Mouse (Mus musculus): ENCODE measurements around the gene Zfp385a.

Gene Zfp385a

GRCm38 (mm10) chr15:103362950-103363349 is 23.1 kb upstream of the Zfp385a start:
- DNase-seq = no peak

GRCm38 (mm10) chr15:103362333-103362732 is 22.4 kb upstream of the Zfp385a start:
- no peak for DNase-seq

- DNase-seq = no peak
Observed at GRCm38 (mm10) chr15:103361269-103361668, 21.4 kb upstream of the Zfp385a start.

- DNase-seq = no peak
Observed at GRCm38 (mm10) chr15:103359869-103360602, 20.1 kb upstream of the Zfp385a start.

GRCm38 (mm10) chr15:103359122-103359510 is 19.2 kb upstream of the Zfp385a start:
- DNase-seq = no peak

- DNase-seq = no peak
Observed at GRCm38 (mm10) chr15:103358278-103359121, 18.6 kb upstream of the Zfp385a start.

GRCm38 (mm10) chr15:103357817-103358216 is 17.9 kb upstream of the Zfp385a start:
- DNase-seq = no peak

GRCm38 (mm10) chr15:103356130-103356529 is 16.2 kb upstream of the Zfp385a start:
- no peak for DNase-seq

GRCm38 (mm10) chr15:103355420-103355819 is 15.5 kb upstream of the Zfp385a start:
- no peak for DNase-seq

- no peak for DNase-seq
Observed at GRCm38 (mm10) chr15:103354690-103355089, 14.8 kb upstream of the Zfp385a start.

- no peak for DNase-seq
Observed at GRCm38 (mm10) chr15:103353511-103354256, 13.8 kb upstream of the Zfp385a start.

- DNase-seq = peak; percentile 45 to 46
Observed at GRCm38 (mm10) chr15:103352856-103353255, 13.0 kb upstream of the Zfp385a start.

- peak; percentile 60 to 62 for DNase-seq
Observed at GRCm38 (mm10) chr15:103347275-103347684, 7.4 kb upstream of the Zfp385a start.

- no peak for DNase-seq
Observed at GRCm38 (mm10) chr15:103345789-103346188, 5.9 kb upstream of the Zfp385a start.

GRCm38 (mm10) chr15:103343556-103343955 is 3.7 kb upstream of the Zfp385a start:
- DNase-seq = no peak

- no peak for DNase-seq
Observed at GRCm38 (mm10) chr15:103343008-103343407, 3.1 kb upstream of the Zfp385a start.

- peak; percentile 53 to 66 for DNase-seq
Observed at GRCm38 (mm10) chr15:103342415-103342814, 2.5 kb upstream of the Zfp385a start.

GRCm38 (mm10) chr15:103341547-103341946 is 1.7 kb upstream of the Zfp385a start:
- no peak for DNase-seq

- DNase-seq = no peak
Observed at GRCm38 (mm10) chr15:103340786-103341185, 893 bp upstream of the Zfp385a start.

GRCm38 (mm10) chr15:103339166-103339960 is 530 bp downstream of the Zfp385a start:
- peak; percentile 41 to 56 for DNase-seq

GRCm38 (mm10) chr15:103338829-103339165 is 1.1 kb downstream of the Zfp385a start:
- DNase-seq = no peak

- no peak for DNase-seq
Observed at GRCm38 (mm10) chr15:103336996-103337667, 2.8 kb downstream of the Zfp385a start.
